Mouse (Mus musculus) megakaryocyte progenitor cell, adult 5-6 weeks (primary cell): ENCODE data around the gene Id2. TPM values are rescaled to one million over a fixed set of nuclear protein-coding genes. Genes with fewer than 3 reads are reported as not detected.

Experiments
- ATAC-seq: replicated peaks from 2 replicates; pipeline ENCODE4 v1.8.0; 2016; ENCODE audit warnings: mild to moderate bottlenecking, moderate TSS enrichment, inconsistent platforms; ENCODE audit not compliant: poor library complexity
- total RNA-seq, 2 experiments: library from RNA; stranded (forward) in 1 of 2; stranded (reverse) in 1 of 2; fragments of 157-497, 149-512 nt in 1 of 2; fragments of 200-1000 nt in 1 of 2; gene quantifications; 2 replicates each; pipeline versions ENCODE4 v1.2.3 to v1.2.4; 2015 to 2017

Gene Id2
- total RNA-seq, 2 experiments from 2014 or later = 15.5 to 21.8 TPM

- no peak for ATAC-seq
These were observed 13.2 kb upstream of the Id2 start for GRCm38 (mm10) chr12:25109971-25110681.

GRCm38 (mm10) chr12:25108865-25109264 lies 11.9 kb upstream of the Id2 start:
- ATAC-seq = no peak

GRCm38 (mm10) chr12:25104541-25104940 lies 7.6 kb upstream of the Id2 start:
- ATAC-seq = no peak

GRCm38 (mm10) chr12:25103911-25104310 lies 7.0 kb upstream of the Id2 start:
- no peak for ATAC-seq

GRCm38 (mm10) chr12:25101389-25101788 lies 4.4 kb upstream of the Id2 start:
- no peak for ATAC-seq

GRCm38 (mm10) chr12:25100411-25101217 lies 3.7 kb upstream of the Id2 start:
- no peak for ATAC-seq

GRCm38 (mm10) chr12:25099563-25100408 lies 2.8 kb upstream of the Id2 start:
- no peak for ATAC-seq

GRCm38 (mm10) chr12:25099313-25099562 lies 2.3 kb upstream of the Id2 start:
- no peak for ATAC-seq

- ATAC-seq = peak; percentile 51
These were observed 1.8 kb upstream of the Id2 start for GRCm38 (mm10) chr12:25098561-25099312.

- ATAC-seq = no peak
These were observed 1.2 kb upstream of the Id2 start for GRCm38 (mm10) chr12:25098161-25098550.

GRCm38 (mm10) chr12:25097210-25098160 lies 545 bp upstream of the Id2 start:
- ATAC-seq = no peak

- ATAC-seq = no peak
These were observed 294 bp downstream of the Id2 start for GRCm38 (mm10) chr12:25096640-25097051.

GRCm38 (mm10) chr12:25095974-25096639 lies 833 bp downstream of the Id2 start:
- ATAC-seq = peak; percentile 84

GRCm38 (mm10) chr12:25095538-25095937 lies 1.4 kb downstream of the Id2 start:
- ATAC-seq = peak; percentile 2

- no peak for ATAC-seq
These were observed 2.1 kb downstream of the Id2 start for GRCm38 (mm10) chr12:25094621-25095521.

GRCm38 (mm10) chr12:25093241-25093774 lies 3.6 kb downstream of the Id2 start:
- no peak for ATAC-seq

GRCm38 (mm10) chr12:25092751-25093211 lies 4.2 kb downstream of the Id2 start:
- ATAC-seq = no peak
